Mouse (Mus musculus) heart, adult 8-10 months (tissue): ENCODE data around the gene BC024978. TPM values are rescaled to one million over a fixed set of nuclear protein-coding genes. Genes with fewer than 3 reads are reported as not detected.

Experiments
- DNase-seq: peaks from one replicate; pipeline ENCODE4 v3.0.0; 2022; ENCODE audit warnings: low spot score
- microRNA-seq: library from miRNA; unstranded; fragments of <30 nt; microRNA quantifications from one replicate; pipeline ENCODE4 v1.2.0, GENCODE M21; 2022
- total RNA-seq, 4 experiments: library from RNA; stranded (reverse); gene quantifications; 2 replicates each; pipeline ENCODE4 v1.2.4; 2022

BC024978 gene
- total RNA-seq, 4 experiments from 2014 or later = 14.1 to 19.5 (median 15.8) TPM

DNA sequence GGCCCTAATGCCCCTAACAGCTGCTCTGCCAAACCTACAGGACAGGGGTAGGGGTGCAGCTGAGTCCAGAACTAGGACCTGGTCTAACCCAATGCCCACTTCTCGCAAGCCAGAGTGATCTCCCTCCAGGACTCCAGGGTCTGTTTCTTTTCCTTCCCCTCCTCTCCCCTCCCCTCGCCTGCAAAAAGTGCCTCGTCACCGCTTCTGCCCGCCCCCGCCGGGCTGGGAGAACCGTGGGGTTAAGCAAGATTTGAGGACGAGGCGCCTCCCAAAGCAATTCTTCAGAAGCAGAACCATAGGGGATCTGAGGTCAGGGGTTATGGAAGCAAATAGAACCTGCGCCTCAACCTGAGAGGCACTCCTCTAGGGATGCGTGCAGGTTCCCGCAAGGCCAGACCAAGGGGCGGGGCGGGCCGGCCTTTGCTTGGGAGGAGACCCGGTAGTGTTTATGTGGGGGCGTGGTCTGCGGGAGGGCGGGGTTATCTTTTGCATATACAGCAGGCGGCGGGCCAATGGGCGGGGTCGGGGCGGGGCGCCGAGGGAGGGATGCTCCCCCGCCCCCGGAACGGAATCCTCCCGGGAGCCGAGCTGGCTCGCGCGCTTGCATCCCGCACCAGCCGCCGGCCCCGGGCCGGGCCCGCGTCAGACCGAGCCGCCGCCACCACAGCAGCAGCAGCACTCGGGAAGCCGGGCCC is 62.8 kb downstream of the BC024978 start, which contains the start of gene Numbl:
Numbl (plus strand) TSS at position 229 of the 695 bp plus-strand sequence.
- peak; percentile 89 for DNase-seq

DNA sequence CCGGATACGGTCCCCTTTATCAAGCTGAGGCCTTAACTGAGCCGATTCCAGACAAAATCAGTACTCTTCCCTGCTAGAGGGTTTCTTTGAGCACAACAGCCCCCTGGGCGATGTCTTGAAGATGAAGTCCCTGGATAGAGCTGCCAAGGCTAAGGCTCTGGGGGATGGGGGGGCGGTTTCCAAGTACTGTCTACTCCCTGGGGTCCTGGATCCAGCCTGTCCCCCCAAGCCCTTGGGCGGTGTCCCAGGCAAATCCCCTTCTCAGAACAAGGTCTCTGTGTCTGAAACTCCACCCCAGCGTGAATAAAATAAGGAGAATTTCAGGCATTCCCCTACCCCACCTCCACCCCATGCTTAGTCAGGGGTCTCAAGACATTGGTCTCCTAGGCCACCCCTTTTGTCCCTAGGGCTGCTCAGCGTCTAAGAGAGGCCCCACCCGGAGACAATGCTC is 63.7 kb downstream of the BC024978 start:
- no peak for DNase-seq

- DNase-seq = no peak
Measured at GRCm38 (mm10) chr7:27259771-27260170, 64.2 kb downstream of the BC024978 start.

Small RNA genes lying within 50 kb of the gene (microRNA-seq; reads per million reads assigned to microRNA genes)
- gene Mir1191 = not detected
- not detected for gene Mir3101

Other genes with a start within 250 kb of the BC024978 start
- gene Cyp2a12, start 166.7 kb upstream of the BC024978 start, total RNA-seq = not detected
- gene Cyp2f2, start 75.9 kb upstream of the BC024978 start, total RNA-seq = 1 to 10 TPM in 2 of 4 experiments, under 1 TPM in 2; 0.60 to 6.6 (median 1.4) TPM
- not detected for gene Cyp2t4, start 42.1 kb upstream of the BC024978 start, total RNA-seq
- gene Egln2, start 29.0 kb upstream of the BC024978 start, total RNA-seq = 10 to 100 TPM; 60.7 to 62.6 (median 62.2) TPM
- 10 to 100 TPM in 3 of 4 experiments, 1 to 10 TPM in 1; 9.4 to 13.5 (median 12.3) TPM for gene Rab4b, start 16.9 kb upstream of the BC024978 start, total RNA-seq
- gene Gm21983, start 14.7 kb upstream of the BC024978 start, total RNA-seq = not detected
- gene Mia, start 14.6 kb upstream of the BC024978 start, total RNA-seq = under 1 TPM in 3 of 4 experiments, not detected in 1; 0.52 to 0.89 (median 0.53) TPM
- gene Snrpa, start 490 bp downstream of the BC024978 start, total RNA-seq = 10 to 100 TPM; 39.6 to 48.6 (median 47.4) TPM
- gene Itpkc, start 32.9 kb downstream of the BC024978 start, total RNA-seq = 1 to 10 TPM; 4.6 to 6.2 (median 4.8) TPM
- 10 to 100 TPM in 2 of 4 experiments, 1 to 10 TPM in 2; 9.0 to 12.6 (median 10.1) TPM for gene Coq8b, start 37.2 kb downstream of the BC024978 start, total RNA-seq
- 1 to 10 TPM; 3.4 to 5.0 (median 4.1) TPM for gene Numbl, start 62.7 kb downstream of the BC024978 start, total RNA-seq
- 100 to 1,000 TPM; 166 to 198 (median 187) TPM for gene Ltbp4, start 141.9 kb downstream of the BC024978 start, total RNA-seq
- 1 to 10 TPM; 4.8 to 8.0 (median 6.0) TPM for gene Shkbp1, start 160.2 kb downstream of the BC024978 start, total RNA-seq
- gene Gm20479, start 161.6 kb downstream of the BC024978 start, total RNA-seq = not detected